Mouse (Mus musculus) A20 (cell line): ENCODE data around the gene Lrch1.
A peak's percentile ranks its signal among the peaks of the same experiment; 100 is the strongest.

ENCODE experiments used
- DNase-seq: peaks from one replicate; pipeline ENCODE4 v3.0.0-alpha.2; 2011; ENCODE audit warnings: low read depth, low spot score

Gene Lrch1

DNA sequence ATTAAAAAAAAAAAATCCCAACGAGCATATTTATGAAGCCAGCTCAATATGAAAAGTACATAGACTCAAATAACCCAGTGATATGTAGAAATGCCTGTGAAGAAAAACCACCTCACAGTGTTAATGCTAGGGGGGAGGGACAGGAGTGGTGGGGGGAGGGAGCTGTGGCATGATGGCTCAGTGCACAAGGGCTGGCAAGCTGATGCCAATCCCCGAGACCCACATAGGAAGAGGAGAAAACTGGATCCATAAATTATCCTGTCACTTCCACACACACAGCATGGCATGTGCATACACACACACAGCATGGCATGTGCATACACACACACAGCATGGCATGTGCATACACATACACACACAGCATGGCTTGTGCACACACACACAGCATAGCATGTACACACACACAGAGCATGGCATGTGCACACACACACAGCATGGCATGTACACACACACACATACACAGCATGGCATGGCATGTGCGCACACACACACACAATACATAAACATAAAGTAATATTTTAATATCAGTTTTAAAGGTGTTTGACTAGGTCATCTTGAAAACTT, 54.5 kb downstream of the Lrch1 start:
- no peak for DNase-seq

DNA sequence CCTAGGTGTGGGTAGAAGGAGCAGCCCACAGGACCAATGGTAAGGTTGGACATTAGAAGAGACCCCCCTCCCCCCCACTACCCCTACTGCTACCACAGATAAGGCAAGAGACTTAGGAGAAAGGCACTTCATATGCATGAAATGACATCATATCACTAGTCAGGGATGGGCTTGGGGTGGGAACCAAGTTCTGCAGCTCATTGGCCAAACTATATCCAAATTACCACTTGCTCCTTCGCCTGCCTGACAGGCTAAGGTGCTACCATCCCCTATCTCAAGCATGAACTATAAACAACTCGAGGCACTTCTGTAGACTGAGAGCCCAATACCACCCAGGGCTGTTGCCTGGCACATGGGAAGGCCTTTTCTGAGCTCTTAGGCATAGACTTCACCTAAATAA, 58.4 kb downstream of the Lrch1 start:
- no peak for DNase-seq

DNA sequence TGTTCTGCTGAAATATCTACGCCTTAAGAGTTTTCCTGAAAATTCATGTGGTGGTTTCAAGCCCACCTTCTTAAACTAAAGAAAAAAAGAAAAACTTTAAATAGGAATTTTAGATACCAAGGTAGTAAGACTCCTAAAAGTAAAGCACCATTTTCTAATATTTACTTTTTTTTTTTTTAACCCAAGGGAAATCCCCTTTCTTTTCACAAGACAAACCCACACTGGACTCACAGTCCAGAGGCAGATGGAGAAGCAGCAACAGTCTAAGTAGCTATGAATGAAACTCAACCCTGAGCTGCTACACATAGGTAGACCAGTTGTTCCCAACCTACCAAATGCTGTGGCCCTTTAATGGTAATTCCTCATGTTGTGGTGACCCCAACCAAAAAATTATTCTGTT, 59.6 kb downstream of the Lrch1 start:
- DNase-seq: no peak

DNA sequence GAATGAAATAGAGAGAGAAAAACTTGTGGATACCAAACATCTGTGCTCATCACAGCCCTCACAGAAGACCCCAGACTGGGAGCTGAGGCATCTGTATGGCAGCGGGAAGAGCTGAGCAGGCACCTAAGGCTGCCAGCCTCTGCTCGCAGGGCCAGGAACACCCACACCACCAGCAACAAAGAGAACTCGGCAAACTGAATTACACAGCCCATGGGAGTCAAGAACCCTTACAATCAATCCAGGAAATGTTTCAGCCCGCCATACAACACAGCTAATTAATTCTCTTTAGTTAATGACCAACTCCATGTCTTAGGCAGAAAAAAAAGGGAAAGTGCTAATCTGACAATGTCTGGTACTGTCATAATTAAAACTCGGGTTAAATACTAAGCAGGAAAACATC, 61.2 kb downstream of the Lrch1 start:
- DNase-seq: no peak

DNA sequence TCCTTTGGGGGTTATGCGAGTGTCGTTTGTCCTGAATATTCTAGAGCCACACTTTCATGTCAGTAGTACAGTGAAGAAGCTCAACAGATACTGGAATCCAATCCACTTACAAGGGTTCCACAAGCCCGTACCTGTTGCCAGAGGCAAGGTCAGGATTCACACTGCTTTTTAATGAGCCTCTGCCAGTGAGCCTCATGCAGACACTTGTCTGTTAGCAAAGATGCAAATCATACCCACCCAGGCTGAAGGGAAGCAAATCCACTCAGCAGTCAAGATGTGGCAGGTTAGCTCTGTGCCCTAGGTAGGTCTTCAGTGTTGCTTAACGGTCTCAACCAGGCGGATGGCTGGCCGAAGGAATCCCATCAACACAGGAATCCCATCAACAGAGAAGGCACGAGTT, 62.8 kb downstream of the Lrch1 start:
- no peak for DNase-seq

DNA sequence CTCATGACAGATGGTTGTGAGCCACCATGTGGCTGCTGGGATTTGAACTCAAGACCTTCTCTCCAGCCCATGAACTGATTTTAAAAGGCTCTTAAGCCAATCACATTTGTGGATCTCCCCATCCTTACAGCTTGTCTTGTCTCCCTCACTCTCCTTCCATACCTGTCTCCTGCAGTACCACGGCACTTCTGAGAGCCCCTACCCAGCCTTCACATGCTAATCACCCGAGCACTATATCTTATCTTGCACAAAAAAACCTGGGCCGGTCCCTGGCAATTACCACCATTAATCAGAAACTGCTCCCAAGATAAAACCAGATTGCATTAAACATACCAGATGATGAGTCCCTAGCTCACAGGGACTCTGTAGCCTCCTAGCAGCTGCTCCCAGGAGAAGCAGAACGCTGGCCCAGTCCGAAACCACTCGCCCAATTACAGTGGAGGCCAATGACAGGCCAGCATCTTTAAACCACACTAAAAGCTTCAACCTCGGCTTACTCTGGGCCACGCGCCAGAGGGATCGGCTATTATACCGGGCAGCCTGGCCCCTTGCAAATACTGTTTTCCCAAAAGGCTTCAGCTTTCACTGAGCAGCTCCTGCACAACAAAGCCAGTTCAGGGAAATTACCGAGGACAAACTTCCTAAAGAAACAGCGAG, 63.5 kb downstream of the Lrch1 start:
- DNase-seq: no peak

DNA sequence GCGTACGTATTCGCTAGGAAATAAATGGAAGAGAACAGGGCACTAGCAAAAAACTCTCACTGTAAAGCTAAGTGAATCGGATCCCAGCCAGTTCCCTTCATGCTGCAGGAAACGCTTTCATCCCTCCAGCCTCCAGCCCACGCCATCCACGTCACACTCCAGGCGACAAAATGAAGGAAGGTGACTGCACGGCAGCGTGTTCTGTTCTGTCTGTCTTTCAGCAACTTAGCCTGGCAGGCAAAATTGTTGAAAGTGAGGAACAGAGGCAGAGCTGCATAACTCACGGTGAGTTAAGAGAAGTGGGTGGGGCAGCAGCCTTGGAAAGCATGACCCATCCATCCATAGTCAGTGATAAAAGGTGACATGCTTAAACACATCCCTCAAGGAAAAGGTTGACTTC, 64.5 kb downstream of the Lrch1 start:
- DNase-seq: no peak

DNA sequence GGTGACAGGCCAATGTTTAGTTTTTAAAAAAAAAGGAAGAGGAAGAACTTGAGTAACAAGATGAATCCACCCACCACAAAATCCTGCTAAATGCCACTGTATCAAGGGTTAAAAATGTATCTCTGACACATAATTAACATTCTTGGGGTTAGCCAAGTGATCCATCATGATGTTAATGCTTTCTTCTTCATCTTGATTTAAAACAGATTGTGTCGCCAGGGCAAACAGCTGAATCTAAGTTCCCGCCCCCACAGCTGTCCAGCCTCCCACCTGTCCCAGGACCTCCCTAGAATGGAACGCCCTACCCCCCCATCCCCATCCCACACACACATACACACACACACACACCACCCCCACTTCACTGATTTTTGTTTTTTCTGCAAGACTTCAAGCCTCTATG, 64.9 kb downstream of the Lrch1 start:
- DNase-seq: peak; percentile 23

DNA sequence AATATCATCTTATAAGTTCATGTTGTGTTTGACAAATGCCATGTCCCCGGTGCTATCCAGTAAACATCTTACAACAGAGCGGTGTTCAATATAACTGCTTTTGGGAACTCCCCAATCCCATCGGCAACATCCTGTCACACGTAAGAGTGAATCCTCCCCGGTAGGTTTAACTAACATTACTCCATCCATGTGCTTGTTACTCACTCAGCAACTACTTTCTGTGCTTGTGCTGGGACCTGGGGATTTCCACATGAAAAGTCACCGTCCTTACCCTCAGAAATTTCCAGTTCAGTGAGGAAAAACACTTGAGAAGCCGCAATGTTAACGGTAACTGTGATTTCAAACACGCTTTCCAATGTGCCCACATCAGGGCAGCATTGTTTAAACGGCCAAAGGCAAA, 66.8 kb downstream of the Lrch1 start:
- no peak for DNase-seq

DNA sequence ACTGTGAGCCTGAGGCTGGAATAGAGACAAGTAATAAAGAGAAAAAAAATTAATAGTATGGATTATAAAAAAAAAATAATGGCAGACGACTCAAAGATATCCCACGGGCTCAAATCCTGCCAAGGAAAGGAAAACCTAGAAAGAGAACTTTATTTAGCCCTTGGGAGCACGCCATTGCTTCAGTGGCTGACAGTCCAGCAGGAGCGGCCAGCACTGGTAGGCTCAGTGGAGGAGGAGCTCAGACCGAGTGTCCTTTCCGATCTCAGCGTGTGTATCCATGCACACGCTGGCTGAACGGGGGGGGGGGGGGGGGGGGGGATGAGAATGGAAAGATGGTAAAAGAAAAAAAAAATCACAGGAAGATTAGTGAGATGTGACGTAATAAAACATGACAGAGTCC, 68.2 kb downstream of the Lrch1 start:
- no peak for DNase-seq

DNA sequence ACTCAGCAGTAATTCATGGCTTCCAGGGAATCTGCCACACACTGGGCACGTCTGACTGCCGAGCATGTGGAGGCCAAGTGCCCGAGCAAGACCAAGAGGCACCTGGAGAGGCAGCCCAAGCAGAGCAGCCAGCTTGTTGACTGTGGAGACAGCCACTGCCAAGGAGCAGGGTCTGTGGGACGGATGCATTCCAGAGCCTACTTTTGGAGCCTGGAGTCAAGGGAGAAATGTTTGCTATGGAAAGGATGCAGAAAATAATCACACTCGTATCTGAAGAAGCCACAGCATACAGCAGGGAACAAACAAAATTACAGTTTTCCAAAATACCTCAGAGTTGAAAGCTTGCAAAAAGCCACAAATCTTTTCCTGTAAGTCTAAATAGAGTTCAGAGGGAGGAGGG, 70.4 kb downstream of the Lrch1 start:
- no peak for DNase-seq

DNA sequence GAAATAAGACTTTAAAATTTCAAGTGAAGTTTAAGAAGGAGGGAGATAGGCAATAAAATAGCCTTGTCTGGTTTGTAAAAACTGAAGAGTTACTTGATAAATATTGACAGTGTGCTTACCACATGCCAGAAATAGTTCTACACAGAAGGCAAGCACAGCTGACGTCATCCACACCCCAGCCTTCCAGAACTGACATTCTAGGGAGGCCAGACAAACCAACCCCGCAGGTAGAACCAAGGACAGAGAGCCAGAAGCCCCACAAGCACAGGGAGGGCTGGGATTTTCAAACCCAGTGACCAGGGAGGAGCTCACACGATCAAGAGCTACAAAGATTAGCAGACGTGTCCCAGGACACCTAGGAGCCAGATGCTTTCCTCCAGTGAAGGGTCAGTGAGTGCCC, 76.5 kb downstream of the Lrch1 start:
- DNase-seq: no peak

DNA sequence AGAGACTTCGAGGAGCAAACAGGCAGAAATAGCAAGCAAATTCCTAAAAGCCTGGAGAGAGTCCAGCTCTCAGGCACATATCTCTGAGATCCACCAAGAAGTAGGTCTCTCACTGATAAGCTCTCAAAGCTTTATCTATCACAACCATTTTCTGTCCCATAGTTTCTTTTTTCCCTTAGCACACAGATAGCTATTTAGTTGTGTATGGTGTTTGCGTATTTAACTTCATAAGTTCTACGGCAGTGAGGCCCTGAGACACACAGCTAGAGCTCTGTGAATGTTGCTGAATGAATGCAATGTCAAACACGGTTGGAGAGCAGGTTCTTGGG, 78.8 kb downstream of the Lrch1 start:
- DNase-seq: no peak

DNA sequence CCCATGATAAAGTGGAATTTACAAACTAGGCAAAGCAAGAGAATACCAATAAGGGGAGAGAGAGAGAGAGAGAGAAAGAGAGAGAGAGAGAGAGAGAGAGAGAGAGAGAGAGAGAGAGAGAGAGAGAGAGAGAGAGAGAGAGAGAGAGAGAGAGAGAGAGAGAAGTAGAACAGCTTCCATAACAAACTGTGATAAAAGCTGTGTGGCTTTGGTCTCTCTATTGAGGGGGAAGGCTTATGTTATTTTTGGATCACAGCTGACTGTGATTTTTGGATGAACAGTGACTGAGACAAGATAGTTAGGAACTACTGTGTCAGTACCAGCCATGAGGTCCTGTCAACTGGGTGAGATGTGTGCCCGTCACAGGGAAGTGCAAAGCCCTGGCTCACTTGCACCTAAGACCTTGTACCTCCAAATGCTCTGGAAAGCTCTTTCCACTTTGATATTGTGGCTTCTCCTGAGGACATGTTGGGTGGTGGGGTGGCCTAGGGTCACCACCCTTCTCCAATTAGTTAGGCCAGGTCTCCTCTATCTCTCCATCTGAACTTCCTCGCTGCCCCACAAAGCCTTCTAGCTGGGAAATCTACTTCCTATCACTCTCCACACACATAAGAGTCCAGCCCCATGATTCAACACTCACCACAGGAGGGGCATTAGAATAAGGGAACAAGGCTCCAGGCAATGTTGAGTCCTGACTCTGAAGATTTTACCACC, 79.3 kb downstream of the Lrch1 start:
- no peak for DNase-seq

DNA sequence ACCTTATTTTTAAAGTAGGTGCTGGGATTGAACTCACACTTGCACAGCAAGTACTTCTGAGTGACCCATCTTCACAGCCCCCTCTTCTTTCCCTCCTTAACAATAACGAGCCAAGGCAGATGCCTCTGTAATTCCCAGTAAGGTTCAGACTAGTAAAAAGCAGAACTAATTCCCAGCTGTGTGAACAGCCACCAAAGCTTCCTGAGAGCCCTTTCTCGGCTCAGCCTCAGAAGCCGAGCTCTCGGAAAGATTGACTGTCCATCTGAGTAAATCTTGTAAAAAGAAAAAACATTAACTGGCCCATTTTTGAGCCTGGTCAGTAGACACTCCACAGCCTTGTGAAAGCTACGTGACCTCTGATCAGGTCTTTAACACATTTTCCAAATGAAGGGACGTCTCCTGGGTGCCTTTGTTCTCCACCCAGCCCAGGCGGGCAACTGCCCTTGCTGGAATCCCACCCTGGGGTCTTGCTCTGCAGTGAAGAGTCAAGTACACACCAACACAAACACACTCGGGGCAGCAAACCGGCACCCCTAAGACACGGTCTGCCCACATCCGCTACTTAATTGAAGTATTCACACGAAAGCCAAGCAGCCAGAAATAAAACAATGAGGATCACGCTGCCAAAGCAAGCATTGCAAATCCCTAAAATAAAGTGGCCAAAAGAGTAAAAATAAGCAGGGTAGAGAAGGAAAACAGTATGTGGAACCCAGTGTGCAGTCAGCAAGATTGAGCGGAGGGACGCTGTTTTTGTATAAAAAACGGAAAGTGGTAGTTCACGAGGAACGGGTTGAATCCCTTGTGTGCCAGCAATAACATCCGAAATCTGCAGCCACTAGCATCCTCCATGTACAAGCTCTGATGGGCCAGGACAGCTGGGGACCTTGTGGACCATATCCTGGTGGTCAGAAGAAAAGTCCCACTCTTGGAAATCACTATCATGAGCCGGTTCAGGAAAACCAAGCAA, 80.3 kb downstream of the Lrch1 start:
- DNase-seq: no peak

DNA sequence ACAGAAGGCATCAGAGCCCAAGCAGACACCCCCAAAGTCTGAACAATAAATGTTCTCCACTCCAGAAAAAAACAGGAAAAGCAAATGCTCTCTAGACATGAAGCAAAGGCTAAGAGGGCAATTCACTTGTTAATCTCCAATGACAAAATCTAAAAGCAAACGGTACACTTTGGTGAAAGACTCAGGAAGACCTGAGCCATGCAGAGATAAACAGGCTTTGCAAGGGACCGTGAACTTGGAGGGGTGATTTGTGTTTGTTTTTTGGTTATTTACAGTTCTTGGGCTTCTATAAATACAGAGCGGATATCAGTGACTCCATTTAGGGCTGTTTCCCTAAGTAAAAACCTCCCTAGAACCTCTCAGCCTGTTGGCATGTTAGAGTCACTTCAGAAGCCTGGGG, 81.9 kb downstream of the Lrch1 start:
- no peak for DNase-seq

DNA sequence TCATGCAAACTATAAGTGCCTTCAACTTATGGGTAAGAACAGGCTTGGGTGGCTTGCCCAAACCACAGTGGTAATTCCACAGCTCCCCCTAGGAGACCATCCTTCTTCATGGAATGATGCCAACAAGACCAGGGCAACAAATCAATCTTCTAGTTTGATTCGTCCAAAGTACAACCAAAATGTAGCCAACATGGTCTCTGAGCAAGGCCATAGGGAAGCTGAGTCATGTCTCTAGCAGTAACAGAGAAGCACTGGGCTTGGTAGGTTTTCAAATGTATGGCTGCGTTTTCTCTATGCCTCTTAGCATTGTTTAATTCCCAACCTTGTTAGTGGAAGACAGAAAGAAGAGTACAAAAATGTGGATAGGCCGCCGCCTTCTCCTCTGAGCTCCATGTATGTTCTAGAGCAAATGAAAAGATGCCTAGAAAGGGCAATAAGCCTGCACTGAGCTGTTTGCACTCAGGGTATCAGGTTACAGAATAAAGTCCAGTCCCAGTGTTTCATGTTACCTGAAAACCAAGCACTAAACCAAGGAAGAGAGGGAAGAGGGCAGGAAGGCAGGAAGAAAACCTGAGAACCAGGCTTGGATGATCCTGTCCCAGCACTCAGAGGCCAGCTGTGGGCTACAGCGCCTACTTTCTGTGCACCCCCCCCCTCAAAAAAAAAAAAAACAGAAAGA, 82.7 kb downstream of the Lrch1 start:
- no peak for DNase-seq

DNA sequence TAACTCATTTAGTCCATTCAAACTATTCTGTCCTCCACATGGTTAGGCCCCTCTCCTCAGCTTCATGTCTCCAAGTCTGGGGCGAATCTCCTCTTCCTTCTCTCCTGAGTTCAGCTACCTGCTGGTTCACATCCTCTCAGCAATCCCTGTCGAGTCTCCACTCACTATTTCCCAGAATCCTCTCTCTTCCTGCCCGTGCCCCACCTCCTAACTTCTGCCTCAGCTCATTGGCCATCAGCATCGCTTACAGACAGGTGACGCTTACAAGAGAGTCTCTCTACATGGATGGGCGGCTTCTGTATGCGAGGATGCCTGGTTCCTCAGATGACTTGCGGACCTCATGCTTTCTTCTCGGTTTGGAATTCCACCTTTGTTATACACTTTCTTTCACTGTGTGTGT, 86.2 kb downstream of the Lrch1 start:
- DNase-seq: no peak

DNA sequence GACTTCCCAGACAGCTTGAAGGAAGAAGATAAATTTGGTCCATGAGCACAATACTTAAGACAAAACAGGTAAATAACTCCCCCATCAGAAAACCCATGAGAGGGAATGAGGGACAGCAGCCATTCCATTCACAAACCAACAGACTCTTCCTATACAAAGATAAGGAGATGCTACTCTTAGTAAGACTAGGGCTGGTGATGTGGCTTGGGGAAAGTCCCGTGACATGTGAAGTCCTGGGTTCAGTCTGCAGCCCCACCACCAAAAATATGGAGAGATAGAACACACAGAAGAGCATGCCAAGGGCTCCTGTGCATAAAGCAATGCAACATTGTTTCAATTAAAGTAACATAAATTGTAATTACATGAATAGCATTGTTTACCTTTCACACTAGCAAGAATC, 88.5 kb downstream of the Lrch1 start:
- DNase-seq: no peak

DNA sequence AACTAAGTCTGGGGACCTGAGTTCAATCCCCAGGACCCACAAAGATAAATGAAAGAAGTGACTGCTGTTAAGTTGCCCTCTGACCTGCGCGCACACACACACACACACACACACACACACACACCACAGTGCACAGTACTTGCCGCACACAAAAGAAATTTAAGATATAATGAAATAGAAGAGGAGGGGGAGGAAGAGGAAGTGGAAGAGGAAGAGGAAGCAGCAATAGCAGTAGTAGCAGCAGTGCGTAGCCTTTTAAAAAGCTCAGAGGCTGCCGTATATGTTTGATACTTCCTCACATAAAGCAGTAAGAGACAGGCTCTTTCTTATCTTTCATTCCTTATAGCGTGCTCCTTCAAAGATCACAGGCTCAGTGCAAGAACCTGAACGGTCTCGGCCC, 92.2 kb downstream of the Lrch1 start:
- peak; percentile 76 for DNase-seq

DNA sequence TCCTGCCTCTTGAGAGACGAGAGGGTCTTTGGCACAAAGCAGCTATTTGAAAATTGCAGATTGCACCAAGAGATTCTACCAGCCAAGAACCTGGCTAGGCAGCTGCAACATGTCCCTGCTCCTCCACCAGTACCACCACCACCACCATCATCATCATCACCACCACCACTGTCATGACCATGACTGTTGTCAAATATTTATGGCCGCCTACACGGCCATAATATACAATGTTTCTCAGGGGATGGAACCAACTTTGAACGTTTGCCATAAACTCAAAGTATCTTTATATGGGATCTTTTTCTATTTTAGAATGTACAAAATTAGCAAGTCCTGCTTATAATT, 93.9 kb downstream of the Lrch1 start:
- DNase-seq: no peak
